Mouse (Mus musculus): ENCODE measurements around the gene Nxf1. TPM values are rescaled to one million over a fixed set of nuclear protein-coding genes. Genes with fewer than 3 reads are reported as not detected.

Gene Nxf1
- polyA plus RNA-seq (2015; fragmentation: Nextera tagmentation; extraction: Ambion mirVana), result 127 and 140 TPM in 2 replicates

DNA sequence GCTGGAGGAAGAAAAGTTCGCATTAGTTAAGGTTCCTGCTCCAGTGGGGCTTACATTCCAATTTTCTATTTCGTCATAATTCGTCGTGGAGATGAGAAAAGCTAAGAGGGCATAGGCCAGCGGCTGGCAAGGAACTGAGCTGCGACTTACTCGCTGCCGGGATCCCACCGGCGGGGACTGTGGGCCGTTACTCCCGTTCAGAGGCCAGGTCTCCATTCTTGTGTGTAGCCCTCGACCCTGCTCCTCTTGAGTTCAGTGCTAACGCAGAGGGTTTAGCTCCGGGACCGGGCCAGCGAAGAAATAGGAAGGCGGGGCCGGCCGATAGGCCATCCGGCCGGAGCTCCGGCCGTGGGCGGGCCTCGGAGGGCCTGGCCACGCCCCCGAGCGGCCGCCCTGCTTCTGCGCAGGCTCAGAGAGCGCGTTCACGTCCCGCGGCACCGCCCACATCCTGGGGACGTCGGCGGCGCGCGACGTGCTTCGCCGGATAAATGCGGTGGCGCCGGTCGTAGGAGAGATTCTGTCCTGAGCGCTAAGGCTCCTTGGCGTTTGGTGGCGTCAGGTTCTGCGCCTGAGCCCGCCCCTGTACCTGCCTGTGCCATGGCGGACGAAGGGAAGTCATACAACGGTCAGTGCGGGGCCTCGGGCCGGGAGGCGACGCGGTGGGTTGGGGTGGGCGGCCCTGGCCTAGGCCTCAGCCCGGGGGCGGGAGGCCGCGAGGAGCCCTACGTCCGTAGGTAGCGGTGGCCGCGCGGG, at the start of gene Nxf1:
TSS of gene Nxf1 (plus strand) at position 439 of the 753 bp plus-strand sequence.
- Histone ChIP-seq H3K4me1 (peaks cover 34% of the 10 kb centered on the region), H3K27me3 (replicated peaks) (no peaks in the 10 kb centered on the region), H3K4me2 (peak within 1 kb of the TSS; percentile 75), H3K9me3 (replicated peaks) (no peaks in the 10 kb centered on the region), H3K36me3 (peaks cover 30% of the 10 kb centered on the region), H3K9ac (replicated peaks) (peak within 1 kb of the TSS; percentile 98), H3K27ac (replicated peaks) (peak within 1 kb of the TSS; percentile 89), H3K4me3 (replicated peaks) (peak within 1 kb of the TSS; percentile 99)
- whole genome bisulfite sequencing, result under 1% methylated on average over 74 of the region's 75 CpGs
- ATAC-seq (ENCODE audit: low FRiP score), result peak; percentile 97

DNA sequence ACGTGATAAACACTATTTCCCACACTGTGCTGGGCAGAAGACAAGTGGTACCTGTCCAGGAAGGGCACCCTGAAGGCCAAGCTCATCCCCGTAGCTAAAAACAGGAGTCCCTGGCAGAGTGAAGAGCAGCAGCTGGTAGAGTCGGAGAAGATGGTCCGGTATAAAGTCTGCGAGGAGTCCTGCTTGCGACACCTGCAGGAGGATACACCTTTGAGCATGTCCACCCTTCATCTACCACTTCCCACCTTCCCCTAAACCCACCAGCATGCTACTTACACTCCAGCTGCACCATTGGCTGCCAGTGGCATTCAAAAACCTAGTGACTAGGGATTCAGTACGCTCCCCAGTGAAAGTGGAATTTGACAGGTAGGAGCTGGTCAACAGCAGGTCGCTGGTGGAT, 47.9 kb upstream of the Nxf1 start:
- H3K27me3 ChIP-seq (replicated peaks), result no peaks in the 10 kb centered on the region
- H3K9me3 ChIP-seq (replicated peaks), result no peaks in the 10 kb centered on the region
- WGBS, result 96% methylated on average over 8 of the region's 8 CpGs
- ATAC-seq (ENCODE audit: low FRiP score), result no peak
- H3K4me1 ChIP-seq, result peaks cover 30% of the 10 kb centered on the region
- H3K4me3 ChIP-seq (replicated peaks), result no peak overlapping the region
- no peak overlapping the region for H3K4me2 ChIP-seq
- no peak overlapping the region for H3K27ac ChIP-seq (replicated peaks)
- peaks cover 56% of the 10 kb centered on the region for H3K36me3 ChIP-seq
- H3K9ac ChIP-seq (replicated peaks), result no peak overlapping the region

DNA sequence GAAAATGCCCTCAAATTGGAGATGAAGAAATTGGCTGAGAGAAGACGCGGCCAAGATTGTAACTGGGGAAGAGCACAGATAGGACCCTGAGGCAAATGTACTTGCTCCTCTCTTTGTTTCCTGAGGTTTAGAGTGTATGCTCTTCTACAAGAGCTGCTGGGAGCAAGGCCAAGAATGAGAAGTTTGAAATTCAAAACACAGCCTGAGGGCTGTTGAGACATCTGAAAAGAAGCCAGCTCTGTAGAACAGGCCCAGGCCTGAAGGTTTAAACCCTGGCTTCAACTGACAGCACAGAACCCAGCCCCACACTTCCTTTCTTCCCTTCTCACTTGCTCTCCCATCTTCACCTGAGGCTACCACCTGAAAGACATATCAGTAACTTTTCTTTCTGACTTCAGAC, 46.8 kb upstream of the Nxf1 start:
- peaks cover 56% of the 10 kb centered on the region for H3K36me3 ChIP-seq
- H3K9ac ChIP-seq (replicated peaks), result no peak overlapping the region
- H3K4me1 ChIP-seq, result peaks cover 40% of the 10 kb centered on the region
- no peak overlapping the region for H3K4me2 ChIP-seq
- 79% methylated on average over 2 of the region's 2 CpGs for WGBS
- no peak for ATAC-seq (ENCODE audit: low FRiP score)
- no peaks in the 10 kb centered on the region for H3K9me3 ChIP-seq (replicated peaks)
- H3K4me3 ChIP-seq (replicated peaks), result no peak overlapping the region
- no peaks in the 10 kb centered on the region for H3K27me3 ChIP-seq (replicated peaks)
- H3K27ac ChIP-seq (replicated peaks), result peak overlapping the region; percentile 3; the same call in 1 of the 2 replicates

DNA sequence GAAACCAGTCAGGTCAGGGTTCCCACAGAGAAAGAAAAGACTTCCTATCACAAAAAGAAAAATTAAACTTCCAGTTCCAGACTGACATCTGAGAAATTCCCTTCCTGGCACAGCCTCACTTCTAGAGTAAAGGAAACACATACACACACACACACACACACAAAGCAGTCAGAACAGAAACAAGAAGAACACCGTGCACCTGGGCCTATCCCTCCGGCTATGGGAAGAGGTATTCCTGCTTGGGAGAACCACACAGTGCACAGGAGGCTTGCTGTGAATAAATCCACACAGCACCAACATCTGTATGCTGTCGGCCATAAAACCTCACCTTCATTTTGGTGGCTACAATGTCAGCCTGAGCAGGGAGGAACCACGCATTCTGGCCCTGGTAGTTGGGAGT, 45.4 kb upstream of the Nxf1 start:
- Histone ChIP-seq H3K27ac (replicated peaks) (no peak overlapping the region), H3K36me3 (peaks cover 52% of the 10 kb centered on the region), H3K4me2 (peak overlapping the region; percentile 68), H3K9me3 (replicated peaks) (no peaks in the 10 kb centered on the region), H3K4me1 (peaks cover 40% of the 10 kb centered on the region), H3K4me3 (replicated peaks) (peak overlapping the region; percentile 72), H3K9ac (replicated peaks) (no peak overlapping the region; the same call in 1 of the 2 replicates), H3K27me3 (replicated peaks) (no peaks in the 10 kb centered on the region)
- ATAC-seq (ENCODE audit: low FRiP score), result no peak
- WGBS, result 84% methylated on average over 4 of the region's 4 CpGs

DNA sequence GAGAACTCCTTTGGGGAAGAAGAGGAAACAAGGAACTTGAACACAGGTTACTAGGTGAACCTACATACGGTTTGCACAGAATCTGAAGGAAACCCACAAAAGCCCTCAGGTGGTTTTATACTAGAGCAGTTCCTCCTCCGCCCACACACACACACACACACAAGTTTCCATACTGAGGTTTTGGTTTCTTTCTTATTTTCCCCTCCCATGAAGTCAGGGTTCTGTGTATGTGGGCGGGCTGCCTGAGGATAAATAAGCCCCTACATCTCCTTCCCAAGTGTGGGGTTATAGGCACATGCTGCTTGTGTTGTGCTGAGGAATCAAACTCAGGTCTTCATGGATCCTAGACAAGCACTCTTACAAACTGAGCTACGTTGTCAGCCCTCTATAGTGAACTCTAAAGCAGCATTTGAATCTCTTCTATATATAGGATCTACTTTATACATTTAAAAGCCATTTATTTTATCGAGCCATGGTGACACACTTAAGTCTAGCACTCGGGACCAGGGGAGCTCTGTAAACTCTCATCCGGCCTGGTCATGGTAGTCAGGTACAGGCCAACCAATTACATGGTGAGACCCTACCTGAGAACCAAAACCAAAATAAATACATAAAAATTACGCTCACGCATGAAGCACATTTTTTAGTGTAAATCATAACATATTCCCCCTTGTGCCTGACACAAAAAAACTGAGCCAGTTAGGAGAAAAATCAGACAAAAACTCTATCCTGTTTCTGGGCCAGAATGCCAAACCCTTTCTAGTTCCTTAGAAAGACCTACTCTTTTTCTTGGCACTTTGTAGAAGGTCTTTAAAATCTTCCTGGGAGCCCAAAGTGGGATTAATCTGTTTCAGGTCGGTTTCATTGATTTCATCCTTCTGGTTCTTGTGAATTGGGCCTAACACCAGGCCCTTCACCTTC, 44.7 kb upstream of the Nxf1 start:
- H3K9me3 ChIP-seq (replicated peaks), result no peaks in the 10 kb centered on the region
- H3K36me3 ChIP-seq, result peaks cover 46% of the 10 kb centered on the region
- H3K4me2 ChIP-seq, result peak overlapping the region; percentile 68
- H3K4me1 ChIP-seq, result peaks cover 40% of the 10 kb centered on the region
- no peaks in the 10 kb centered on the region for H3K27me3 ChIP-seq (replicated peaks)
- peak overlapping the region; percentile 72 for H3K4me3 ChIP-seq (replicated peaks)
- ATAC-seq (ENCODE audit: low FRiP score), result no peak
- H3K27ac ChIP-seq (replicated peaks), result peak overlapping the region; percentile 90
- WGBS, result 70% methylated on average over 10 of the region's 10 CpGs
- H3K9ac ChIP-seq (replicated peaks), result peak overlapping the region; percentile 74

DNA sequence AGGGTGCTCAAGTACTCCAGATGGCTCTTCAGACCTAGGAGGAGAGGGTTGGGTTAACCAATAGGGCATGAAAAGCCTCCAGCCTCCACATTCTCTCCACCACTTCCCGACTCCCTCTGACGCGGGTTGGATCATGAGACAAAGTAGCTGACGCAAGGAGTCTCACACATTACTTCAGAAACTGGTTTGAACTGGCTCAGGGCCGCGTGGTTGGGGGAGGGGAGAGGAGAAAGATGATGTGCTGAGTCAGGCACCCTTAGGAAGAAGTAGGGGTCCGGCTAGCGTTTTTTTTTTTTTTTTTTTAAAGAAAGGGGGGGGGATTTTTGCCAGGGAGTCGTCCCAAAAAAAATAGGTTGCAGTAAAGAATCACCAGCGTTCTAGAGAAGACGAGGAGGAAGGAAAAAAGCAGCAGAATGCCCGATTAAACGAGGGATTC, 44.0 kb upstream of the Nxf1 start:
- under 1% methylated on average over 13 of the region's 13 CpGs for WGBS
- Histone ChIP-seq H3K27ac (replicated peaks) (peak overlapping the region; percentile 90), H3K27me3 (replicated peaks) (no peaks in the 10 kb centered on the region), H3K9ac (replicated peaks) (peak overlapping the region; percentile 74), H3K36me3 (peaks cover 40% of the 10 kb centered on the region), H3K4me3 (replicated peaks) (peak overlapping the region; percentile 72), H3K9me3 (replicated peaks) (no peaks in the 10 kb centered on the region), H3K4me1 (peaks cover 40% of the 10 kb centered on the region), H3K4me2 (peak overlapping the region; percentile 68)
- peak; percentile 63 for ATAC-seq (ENCODE audit: low FRiP score)

DNA sequence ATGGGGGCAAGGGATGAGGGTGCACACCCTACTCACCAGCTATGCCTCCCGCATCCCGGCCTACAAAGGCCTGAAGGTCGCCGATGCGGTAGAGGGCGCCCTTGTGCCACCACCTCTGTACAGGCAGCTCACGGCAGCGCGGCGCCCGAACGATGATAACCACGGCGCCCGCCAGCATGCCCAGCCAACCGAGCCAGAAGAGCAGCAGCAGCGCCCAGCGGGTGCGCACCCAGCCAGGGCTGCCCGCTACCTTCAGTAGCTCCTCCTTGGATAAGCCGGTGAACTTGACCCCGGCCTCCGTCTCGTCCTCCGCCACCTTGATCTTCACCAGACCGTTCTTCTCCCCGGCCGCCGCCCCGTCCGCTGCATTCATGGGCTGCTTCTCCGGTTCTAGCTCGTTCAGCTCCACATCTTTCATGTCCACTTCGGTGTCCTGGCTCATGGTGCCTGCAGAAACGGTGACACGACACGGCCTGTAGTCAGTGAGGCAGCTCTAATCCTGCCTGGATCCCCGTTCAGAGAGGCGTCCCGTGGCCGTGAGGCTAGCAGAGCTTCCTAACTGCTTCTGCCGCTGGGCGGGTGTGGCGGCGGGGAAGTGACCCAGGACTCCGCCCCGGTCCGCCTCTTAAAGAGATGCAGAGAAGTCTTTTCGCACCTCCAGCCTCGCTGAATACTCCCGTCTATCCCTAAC, 43.4 kb upstream of the Nxf1 start:
- Histone ChIP-seq H3K27me3 (replicated peaks) (no peaks in the 10 kb centered on the region), H3K27ac (replicated peaks) (peak overlapping the region; percentile 90), H3K9ac (replicated peaks) (peak overlapping the region; percentile 74), H3K36me3 (peaks cover 34% of the 10 kb centered on the region), H3K4me1 (peaks cover 40% of the 10 kb centered on the region), H3K9me3 (replicated peaks) (no peaks in the 10 kb centered on the region), H3K4me2 (peak overlapping the region; percentile 68), H3K4me3 (replicated peaks) (peak overlapping the region; percentile 72)
- peak; percentile 89 for ATAC-seq (ENCODE audit: low FRiP score)
- under 1% methylated on average over 49 of the region's 51 CpGs for WGBS

DNA sequence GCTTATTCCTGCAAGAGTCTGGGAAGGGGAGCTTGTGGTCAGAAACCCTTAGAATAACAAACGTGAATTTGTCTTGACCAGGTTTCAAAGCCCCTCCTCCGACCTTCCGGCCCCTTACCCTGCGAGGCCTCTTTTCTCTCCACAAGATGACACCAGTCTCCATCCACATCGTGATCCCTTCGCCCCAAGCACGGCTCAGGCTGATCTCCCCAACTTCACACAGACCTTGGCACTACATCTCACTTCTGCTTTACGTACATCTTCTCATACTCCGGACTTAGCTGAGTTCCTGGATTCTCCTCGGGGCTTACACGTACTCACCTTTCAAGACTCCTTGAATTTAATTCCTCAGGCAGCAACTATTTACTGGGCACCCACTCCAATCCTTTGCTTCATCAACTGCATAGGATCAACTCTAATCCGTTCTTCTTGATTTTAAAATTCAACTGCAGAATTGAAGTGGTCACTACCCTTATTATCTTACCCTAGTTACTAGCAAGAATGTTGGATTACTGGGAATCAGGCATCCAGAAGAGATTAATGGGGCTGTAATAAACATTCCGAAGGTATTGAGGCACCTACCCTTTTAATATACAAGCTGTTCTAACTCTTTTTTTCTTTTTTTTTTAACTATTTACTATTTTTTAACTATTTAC, 42.7 kb upstream of the Nxf1 start:
- ATAC-seq (ENCODE audit: low FRiP score), result peak; percentile 8; the same call in 1 of the 2 replicates
- Histone ChIP-seq H3K4me3 (replicated peaks) (peak overlapping the region; percentile 72), H3K4me1 (peaks cover 42% of the 10 kb centered on the region), H3K27me3 (replicated peaks) (no peaks in the 10 kb centered on the region), H3K27ac (replicated peaks) (peak overlapping the region; percentile 90), H3K4me2 (peak overlapping the region; percentile 68), H3K9ac (replicated peaks) (peak overlapping the region; percentile 74), H3K9me3 (replicated peaks) (no peaks in the 10 kb centered on the region), H3K36me3 (peaks cover 28% of the 10 kb centered on the region)
- 5% methylated on average over 13 of the region's 13 CpGs for WGBS

DNA sequence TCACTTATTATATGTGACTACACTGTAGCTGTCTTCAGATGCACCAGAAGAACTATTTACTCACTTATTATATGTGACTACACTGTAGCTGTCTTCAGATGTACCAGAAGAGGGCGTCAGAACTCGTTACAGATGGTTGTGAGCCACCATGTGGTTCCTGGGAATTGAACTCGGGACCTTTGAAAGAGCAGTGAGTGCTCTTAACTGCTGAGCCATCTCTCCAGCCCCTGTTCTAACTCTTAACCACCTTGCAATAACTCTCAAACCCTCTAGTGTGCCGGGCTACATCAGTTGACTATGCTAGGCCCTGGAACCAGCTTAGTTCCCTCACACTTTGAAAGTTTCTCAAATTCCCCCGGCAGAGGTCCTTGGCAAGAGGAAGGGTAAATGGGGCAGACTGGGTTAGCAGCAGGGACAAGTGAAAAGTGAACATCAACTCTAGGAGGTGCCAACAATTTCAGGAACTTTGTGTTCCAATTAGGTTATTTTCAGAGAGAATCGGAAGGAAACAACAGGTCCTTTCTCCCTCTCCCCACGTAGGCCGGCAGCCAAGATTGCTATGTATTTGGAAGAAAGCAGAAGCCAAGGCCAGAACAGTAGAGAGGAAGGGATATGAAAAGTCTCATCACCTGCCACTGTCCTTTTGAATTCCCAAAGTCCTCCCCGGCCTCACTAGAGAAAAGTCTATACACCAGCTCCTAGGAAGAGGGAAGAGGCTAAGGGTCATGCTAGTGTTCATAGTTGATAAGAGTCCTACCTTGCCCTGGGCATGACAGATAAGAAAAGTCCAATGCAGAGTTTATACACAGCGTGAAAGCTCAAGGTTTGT, 42.0 kb upstream of the Nxf1 start:
- Histone ChIP-seq H3K27ac (replicated peaks) (no peak overlapping the region), H3K4me2 (no peak overlapping the region), H3K27me3 (replicated peaks) (no peaks in the 10 kb centered on the region), H3K9me3 (replicated peaks) (no peaks in the 10 kb centered on the region), H3K4me1 (peaks cover 42% of the 10 kb centered on the region), H3K9ac (replicated peaks) (no peak overlapping the region), H3K36me3 (peaks cover 20% of the 10 kb centered on the region), H3K4me3 (replicated peaks) (no peak overlapping the region)
- WGBS, result 73% methylated on average over 10 of the region's 10 CpGs
- ATAC-seq (ENCODE audit: low FRiP score), result no peak
